ENCODE assay signal across 8 mouse cellular contexts in genomic region chr6:100833811-100834481, GRCm38 (mm10). TPM values are rescaled to one million over a fixed set of nuclear protein-coding genes. Genes with fewer than 3 reads are reported as not detected.
DNase-seq lines count a peak whose midpoint lies in the region; ATAC-seq lines count a peak whose summit lies in the region.

No protein-coding gene starts in this region.

- peak overlapping the region; percentile 56 for H3K4me2 ChIP-seq in hindbrain, embryonic 11.5 days (replicated peaks; ENCODE audit: low read depth, low read length)

- under 1% methylated on average over 36 of the region's 72 CpGs for WGBS in hindbrain, embryonic 11.5 days

- peak overlapping the region; percentile 88 for H3K9ac ChIP-seq in hindbrain, embryonic 11.5 days (ENCODE audit: low read depth, low read length)

- H3K9me3 ChIP-seq in hindbrain, embryonic 11.5 days (ENCODE audit: control insufficient read depth, low read length) = no peaks in the 10 kb centered on the region

- no peaks in the 10 kb centered on the region for H3K4me1 ChIP-seq in hindbrain, embryonic 11.5 days (replicated peaks; ENCODE audit: control insufficient read depth, insufficient read depth, low read length)

- peak overlapping the region; percentile 88 for H3K4me3 ChIP-seq in hindbrain, embryonic 11.5 days (ENCODE audit: low read depth, low read length)

- ATAC-seq in hindbrain, embryonic 11.5 days (ENCODE audit: low FRiP score) = peak; percentile 93

- H3K27me3 ChIP-seq in hindbrain, embryonic 11.5 days (ENCODE audit: control insufficient read depth, insufficient read depth, low read length) = no peaks in the 10 kb centered on the region

- peak overlapping the region; percentile 81 for H3K27ac ChIP-seq in hindbrain, embryonic 11.5 days (ENCODE audit: low read depth, low read length)

- H3K36me3 ChIP-seq in hindbrain, embryonic 11.5 days (ENCODE audit: control insufficient read depth, insufficient read depth, low read length) = peaks cover 4% of the 10 kb centered on the region; the same call in 1 of the 2 replicates

- peak; percentile 66 for DNase-seq in NIH3T3 (ENCODE audit: low read depth)
- peak; percentile 73 for DNase-seq in cerebellum, adult 9-11 months
- peak; percentile 24 to 70 for DNase-seq in frontal cortex, adult 2 months (ENCODE audit: extremely low spot score in 1 of 2, low spot score in 1 of 2)
- DNase-seq in hindbrain, embryonic 11.5 days (ENCODE audit: low spot score) = peak; percentile 76
- DNase-seq in layer of hippocampus, postnatal 14 days (ENCODE audit: low spot score in 2 of 2) = peak; percentile 59 to 70
- peak; percentile 60 for DNase-seq in lung, postnatal 10 days
- DNase-seq in retina, adult 2 months (ENCODE audit: low read depth, low spot score) = peak; percentile 11
- DNase-seq in thymus, postnatal 36 days = peak; percentile 76 to 78

RNA-seq across cellular contexts. Expression of gene Ppp4r2, which starts 0.5 kb away (rescaled TPM):
- 39.0 and 41.9 TPM in 2 replicates for polyA plus RNA-seq in frontal cortex, adult 2 months (2012; rRNA removed)
- 39.9 and 46.7 TPM in 2 replicates for polyA plus RNA-seq in hindbrain, embryonic 11.5 days (2014; fragmentation: Nextera tagmentation; extraction: Ambion mirVana)
- total RNA-seq in layer of hippocampus, postnatal 14 days (2021) = 10 to 100 TPM; 70.4 to 74.5 TPM

Comparison
In these comparisons a context has a peak if more than half of its experiments do, and no peak if none do; other contexts are left out.
1. Peak in every context shown above with its lines: DNase-seq, ATAC-seq, H3K4me3 ChIP-seq and H3K27ac ChIP-seq.
2. DNase-seq: peak in every context shown above with its lines; median percentile 77 in thymus, postnatal 36 days; 76 in hindbrain, embryonic 11.5 days; 73 in cerebellum, adult 9-11 months; 66 in NIH3T3; 64 in layer of hippocampus, postnatal 14 days; 60 in lung, postnatal 10 days; 47 in frontal cortex, adult 2 months; 11 in retina, adult 2 months.